Comparison of ENCODE assay signal across 9 mouse cellular contexts in the genomic region with DNA sequence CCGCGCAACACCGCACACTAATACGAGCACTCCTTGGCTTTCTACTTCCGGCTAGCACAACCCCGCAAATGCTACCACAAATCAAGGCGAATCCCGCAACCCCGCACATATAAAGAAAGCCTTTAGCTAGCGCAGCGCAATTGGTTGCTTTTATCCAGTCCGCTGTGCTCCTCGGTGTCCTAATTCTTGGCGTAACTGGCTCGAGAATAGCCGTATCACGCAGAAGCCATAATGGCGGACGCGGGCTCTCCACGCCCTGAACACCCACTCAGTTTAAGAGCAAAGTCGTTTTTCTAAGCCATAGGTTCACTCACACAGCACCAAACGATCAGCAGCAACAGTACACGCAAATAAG.
DNase-seq lines count a peak whose midpoint lies in the region; ATAC-seq lines count a peak whose summit lies in the region.
"Had no signal": no experiment of that assay in that cellular context is flagged by ENCODE, and none has a peak within 500 bp of the region (broad histone marks: within the 10 kb centered on the region; RNA-seq: fewer than 3 reads in every experiment).

No protein-coding gene starts in this region.

- H3K9ac ChIP-seq in kidney, embryonic 14.5 days (ENCODE audit: low read depth, low read length): peak overlapping the region; percentile 53; the same call in 1 of the 2 replicates
- H3K9ac ChIP-seq in intestine, embryonic 16.5 days (ENCODE audit: low read depth, low read length): peak overlapping the region; percentile 71
- H3K9ac ChIP-seq in midbrain, embryonic 15.5 days: peak overlapping the region; percentile 34; the same call in 1 of the 2 replicates

- no peaks in the 10 kb centered on the region for H3K27me3 ChIP-seq in kidney, embryonic 14.5 days (ENCODE audit: control insufficient read depth, insufficient read depth, low read length)
- no peaks in the 10 kb centered on the region for H3K27me3 ChIP-seq in forebrain, embryonic 10.5 days (ENCODE audit: poor library complexity, severe bottlenecking)
- H3K27me3 ChIP-seq in intestine, embryonic 16.5 days (replicated peaks; ENCODE audit: control insufficient read depth, insufficient read depth, low read length): no peaks in the 10 kb centered on the region
- H3K27me3 ChIP-seq in midbrain, embryonic 15.5 days (replicated peaks): no peaks in the 10 kb centered on the region

- H3K4me1 ChIP-seq in kidney, embryonic 14.5 days (ENCODE audit: control insufficient read depth, insufficient read depth, low read length): no peaks in the 10 kb centered on the region
- H3K4me1 ChIP-seq in forebrain, embryonic 10.5 days: no peaks in the 10 kb centered on the region
- H3K4me1 ChIP-seq in intestine, embryonic 16.5 days (ENCODE audit: control insufficient read depth, insufficient read depth, low read length): peaks cover 4% of the 10 kb centered on the region; the same call in 1 of the 2 replicates
- no peaks in the 10 kb centered on the region for H3K4me1 ChIP-seq in midbrain, embryonic 15.5 days

- no peak overlapping the region for H3K4me2 ChIP-seq in kidney, embryonic 14.5 days (replicated peaks; ENCODE audit: low read depth, low read length)
- no peak overlapping the region for H3K4me2 ChIP-seq in intestine, embryonic 16.5 days (ENCODE audit: low read depth, low read length)
- H3K4me2 ChIP-seq in midbrain, embryonic 15.5 days: peak overlapping the region; percentile 3; the same call in 1 of the 2 replicates

- H3K4me3 ChIP-seq in kidney, embryonic 14.5 days (ENCODE audit: low read length): peak overlapping the region; percentile 36
- H3K4me3 ChIP-seq in forebrain, embryonic 10.5 days: peak overlapping the region; percentile 49
- H3K4me3 ChIP-seq in intestine, embryonic 16.5 days (ENCODE audit: low read length): peak overlapping the region; percentile 52
- H3K4me3 ChIP-seq in midbrain, embryonic 15.5 days: peak overlapping the region; percentile 45

- H3K27ac ChIP-seq in kidney, embryonic 14.5 days (ENCODE audit: low read depth, low read length): peak overlapping the region; percentile 37
- peak overlapping the region; percentile 83 for H3K27ac ChIP-seq in forebrain, embryonic 10.5 days
- peak overlapping the region; percentile 84 for H3K27ac ChIP-seq in intestine, embryonic 16.5 days (ENCODE audit: low read length)
- peak overlapping the region; percentile 79 for H3K27ac ChIP-seq in midbrain, embryonic 15.5 days

- 60% methylated on average over 24 of the region's 24 CpGs for whole genome bisulfite sequencing in kidney, embryonic 14.5 days
- WGBS in forebrain, embryonic 10.5 days: 70% methylated on average over 24 of the region's 24 CpGs
- whole genome bisulfite sequencing in intestine, embryonic 16.5 days: 74% methylated on average over 24 of the region's 24 CpGs
- 65% methylated on average over 24 of the region's 24 CpGs for WGBS in midbrain, embryonic 15.5 days

- no peak for DNase-seq in kidney, adult 11 months
- DNase-seq in forebrain, embryonic 10.5 days (ENCODE audit: extremely low spot score, low spot score): no peak
- no peak for DNase-seq in cerebellum, adult 11 months
- no peak for DNase-seq in layer of hippocampus, postnatal 14 days (ENCODE audit: low spot score in 2 of 2)
- DNase-seq in urinary bladder, postnatal 25 days (ENCODE audit: low spot score): no peak
- DNase-seq: thymus, postnatal 14 days had no signal

- ATAC-seq in kidney, embryonic 14.5 days (ENCODE audit: low FRiP score, low TSS enrichment): no peak
- ATAC-seq in intestine, embryonic 16.5 days: no peak
- ATAC-seq in midbrain, embryonic 15.5 days (replicated peaks): no peak

- no peaks in the 10 kb centered on the region for H3K9me3 ChIP-seq in kidney, embryonic 14.5 days (ENCODE audit: control insufficient read depth, low read length)
- 0 out of 2 replicates have a peak, but pooled peaks cover 8% of the 10 kb centered on the region for H3K9me3 ChIP-seq in forebrain, embryonic 10.5 days
- no peaks in the 10 kb centered on the region for H3K9me3 ChIP-seq in intestine, embryonic 16.5 days (ENCODE audit: control insufficient read depth, low read length)
- H3K9me3 ChIP-seq in midbrain, embryonic 15.5 days: no peaks in the 10 kb centered on the region

- H3K36me3 ChIP-seq in kidney, embryonic 14.5 days (ENCODE audit: control insufficient read depth, insufficient read depth, low read length): no peaks in the 10 kb centered on the region
- H3K36me3 ChIP-seq in forebrain, embryonic 10.5 days (replicated peaks): no peaks in the 10 kb centered on the region
- H3K36me3 ChIP-seq in intestine, embryonic 16.5 days (ENCODE audit: control insufficient read depth, insufficient read depth, low read length): no peaks in the 10 kb centered on the region
- H3K36me3 ChIP-seq in midbrain, embryonic 15.5 days (replicated peaks): no peaks in the 10 kb centered on the region
